Mouse (Mus musculus) liver, postnatal 0 days (tissue): ENCODE measurements around the gene Cpne2.

ENCODE experiments used
- CTCF ChIP-seq: sonication (generic); IDR thresholded peaks from 2 replicates; pipeline ENCODE4 v1.5.1; 2016; ENCODE audit warnings: antibody characterized with exemption, low read depth
- EP300 ChIP-seq: IDR thresholded peaks from 2 replicates; pipeline ENCODE4 v1.6.1; 2016; ENCODE audit warnings: antibody characterized with exemption, low read depth, mild to moderate bottlenecking

DNA sequence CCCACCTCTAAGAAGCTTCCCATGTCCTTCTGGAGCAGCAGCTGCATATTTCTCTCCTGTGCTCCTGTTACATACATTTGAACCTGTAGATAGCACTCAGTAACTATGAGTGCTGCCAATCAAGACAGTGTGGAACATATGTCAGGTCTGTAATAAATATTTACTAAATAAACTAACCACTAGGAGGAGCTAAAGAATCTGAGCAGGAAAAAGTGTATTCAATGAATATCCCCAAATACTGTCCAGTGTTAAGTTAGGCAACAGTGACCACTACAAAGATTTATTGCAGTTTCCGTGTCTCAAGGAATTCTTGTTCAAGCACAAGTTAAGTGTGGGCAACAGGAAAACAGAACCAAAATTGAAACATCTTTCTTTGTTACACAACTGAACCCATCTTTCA, 61.4 kb downstream of the Cpne2 start:
- TF ChIP-seq CTCF (peak; percentile 60), EP300 (no peak)
